Mouse (Mus musculus): ENCODE data around the gene Trim44.

- TF ChIP-seq POLR2A (IDR thresholded peaks at IDR 0.05; ENCODE audit: insufficient read depth, low read depth, low read length) (no peak), CTCF (IDR thresholded peaks at IDR 0.05; ENCODE audit: insufficient read depth, low read depth, low read length) (no peak)
Observed at GRCm38 (mm10) chr2:102314068-102314467, 93.6 kb downstream of the Trim44 start.
